Mouse (Mus musculus): ENCODE data around the gene Mrps31.

Gene Mrps31

DNA sequence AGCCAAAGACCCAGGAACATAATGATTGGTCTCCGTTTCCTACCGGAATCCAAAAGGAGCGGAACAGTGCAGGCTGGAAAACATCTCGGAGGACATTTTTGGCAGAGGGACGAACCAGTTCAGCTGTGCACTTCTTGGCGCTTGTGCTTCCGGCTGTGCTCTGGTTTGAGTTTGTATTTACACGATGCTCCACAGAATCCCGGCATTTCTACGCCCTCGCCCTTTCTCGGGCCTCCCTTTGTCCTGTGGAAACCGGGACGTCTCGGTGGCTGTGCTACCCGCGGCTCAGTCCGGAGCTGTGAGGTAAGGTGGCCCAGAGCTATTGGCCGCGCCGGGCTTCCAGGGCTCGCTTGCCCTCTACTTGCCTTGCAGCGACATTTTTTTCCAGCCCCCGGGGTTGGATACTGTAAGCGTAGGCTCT, at the start of gene Mrps31:
Mrps31 (plus strand) TSS at position 80 of the 421 bp plus-strand sequence.
- peak; percentile 80 for DNase-seq (ENCODE audit: low read depth, low spot score)

DNA sequence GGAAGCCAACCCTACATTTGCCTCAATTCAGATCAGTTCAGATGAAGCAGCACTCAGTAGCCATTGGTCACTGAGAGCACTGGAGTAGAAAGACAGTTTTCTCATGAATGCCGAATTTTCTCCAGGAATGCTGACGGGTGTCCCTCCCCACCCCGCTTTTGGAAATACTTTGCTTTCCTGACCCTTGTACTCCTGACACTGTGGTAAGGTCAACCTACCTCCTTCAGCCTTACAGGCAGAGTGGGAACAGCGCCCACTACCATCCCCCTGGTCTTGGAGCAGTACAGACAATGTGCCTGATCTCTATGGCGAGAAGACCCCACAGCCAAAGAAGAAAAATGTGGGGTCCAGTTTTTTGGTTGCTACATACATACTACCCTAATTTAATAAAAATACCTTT, 34.9 kb upstream of the Mrps31 start:
- no peak for DNase-seq (ENCODE audit: low read depth, low spot score)

DNA sequence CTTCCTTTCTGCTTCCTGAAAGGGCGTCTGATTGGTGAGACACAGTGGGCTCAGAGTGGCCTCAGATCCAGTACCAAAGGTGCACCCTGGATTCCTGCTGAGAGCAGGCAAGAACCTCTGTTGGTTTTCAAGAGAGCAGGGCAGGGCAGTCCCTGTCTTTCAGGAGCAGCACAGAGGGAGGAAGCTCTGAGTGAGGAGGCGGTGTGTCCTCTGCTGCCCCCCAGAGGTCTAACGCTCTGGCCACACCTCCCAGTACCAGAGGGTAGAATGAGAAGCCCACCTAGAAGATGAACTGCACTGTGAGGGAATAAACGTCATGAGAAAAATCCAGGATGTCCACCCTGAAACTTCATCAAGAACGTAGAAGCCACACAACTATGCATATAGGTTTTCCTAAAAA, 34.3 kb upstream of the Mrps31 start:
- DNase-seq (ENCODE audit: low read depth, low spot score), result peak; percentile 29

DNA sequence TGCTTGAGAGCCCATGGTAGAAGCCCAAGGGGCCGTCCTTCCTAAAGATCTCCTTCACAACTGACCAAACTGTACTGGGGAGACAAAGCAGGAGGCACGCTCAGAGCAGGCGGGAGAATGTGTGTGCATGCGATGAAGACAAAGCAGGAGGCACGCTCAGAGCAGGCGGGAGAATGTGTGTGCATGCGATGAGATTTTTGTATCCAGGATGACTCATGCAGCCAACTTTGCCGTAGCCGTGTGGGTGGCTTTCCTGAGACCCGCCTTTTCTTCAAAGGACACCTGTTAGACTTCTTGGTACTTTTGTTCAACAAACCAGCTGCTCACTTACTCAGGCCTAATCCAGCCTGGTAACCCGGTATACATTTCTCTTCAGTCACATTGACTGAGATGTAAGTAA, 30.2 kb upstream of the Mrps31 start:
- no peak for DNase-seq (ENCODE audit: low read depth, low spot score)

DNA sequence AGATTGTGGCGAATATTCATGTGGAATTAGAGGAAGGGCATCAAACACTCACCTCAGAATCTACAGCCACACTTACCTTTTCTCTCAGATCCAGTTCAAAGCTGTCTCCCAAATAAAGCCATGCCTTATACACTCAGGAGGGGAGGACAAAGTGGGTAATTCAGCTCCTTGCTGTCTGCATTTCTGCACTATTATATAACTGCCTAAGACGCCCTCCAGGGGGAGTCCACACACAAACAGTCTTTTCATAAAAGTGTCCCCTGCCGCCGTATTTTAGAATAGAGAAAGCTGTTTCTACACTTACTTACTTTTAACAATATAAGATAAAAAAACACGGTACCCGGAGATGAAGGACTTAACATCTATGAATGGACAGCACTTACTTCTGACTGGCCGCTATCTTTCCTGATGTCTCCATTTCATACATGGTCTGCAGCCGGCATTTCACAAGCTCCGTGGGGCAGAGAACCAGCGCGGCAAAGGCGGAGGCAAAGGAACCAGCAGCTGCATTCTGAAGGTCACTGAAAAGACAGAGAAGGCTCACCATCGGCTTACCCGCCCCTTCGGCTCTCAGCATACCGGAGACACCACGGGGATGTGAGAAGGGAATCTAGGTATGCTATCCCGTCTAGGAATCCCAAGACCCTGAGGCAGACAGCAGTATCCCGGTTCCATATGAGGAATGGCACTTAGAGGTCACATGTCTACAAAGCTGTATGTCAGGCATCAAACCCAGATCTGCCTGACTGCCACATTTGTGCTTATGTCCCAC, 28.2 kb upstream of the Mrps31 start:
- DNase-seq (ENCODE audit: low read depth, low spot score), result no peak

DNA sequence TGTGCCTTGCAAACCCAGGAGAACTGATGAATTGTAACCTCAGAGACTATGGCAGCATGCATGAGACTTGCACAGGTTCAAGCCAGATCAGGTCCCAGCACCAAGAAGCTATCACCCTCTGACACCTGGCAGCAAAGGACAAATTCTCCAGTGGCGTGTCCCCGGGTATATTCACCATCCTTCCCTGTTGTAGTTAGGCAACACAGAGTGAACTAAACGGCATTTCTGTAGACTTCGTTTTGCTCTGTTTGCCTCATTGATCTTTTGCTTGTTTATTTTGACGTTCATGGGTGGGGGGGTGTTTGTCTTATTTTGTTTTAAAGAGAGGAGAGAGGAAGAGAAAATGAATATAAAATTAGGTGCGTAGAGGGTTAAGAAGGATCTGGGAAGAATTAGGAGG, 26.0 kb upstream of the Mrps31 start:
- no peak for DNase-seq (ENCODE audit: low read depth, low spot score)

DNA sequence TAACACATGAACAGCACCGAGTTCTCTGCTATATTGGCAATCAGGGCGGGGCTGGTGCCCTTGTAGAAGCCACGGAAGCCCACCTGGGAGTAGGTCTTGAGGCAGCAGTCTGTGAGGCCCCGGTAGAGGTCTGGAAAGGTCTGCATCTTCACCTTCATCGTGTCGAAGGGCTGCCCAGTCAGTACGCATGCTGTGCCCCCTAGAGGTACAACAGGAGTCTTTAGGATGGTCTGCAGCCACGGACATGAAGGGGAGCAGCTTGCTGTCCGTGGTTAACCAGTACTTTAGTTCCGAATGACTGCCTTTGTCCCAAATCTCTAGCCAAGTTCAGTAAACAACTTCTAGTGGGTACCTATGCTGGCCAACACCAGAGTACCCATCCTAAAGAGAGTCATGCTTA, 21.3 kb upstream of the Mrps31 start:
- no peak for DNase-seq (ENCODE audit: low read depth, low spot score)

DNA sequence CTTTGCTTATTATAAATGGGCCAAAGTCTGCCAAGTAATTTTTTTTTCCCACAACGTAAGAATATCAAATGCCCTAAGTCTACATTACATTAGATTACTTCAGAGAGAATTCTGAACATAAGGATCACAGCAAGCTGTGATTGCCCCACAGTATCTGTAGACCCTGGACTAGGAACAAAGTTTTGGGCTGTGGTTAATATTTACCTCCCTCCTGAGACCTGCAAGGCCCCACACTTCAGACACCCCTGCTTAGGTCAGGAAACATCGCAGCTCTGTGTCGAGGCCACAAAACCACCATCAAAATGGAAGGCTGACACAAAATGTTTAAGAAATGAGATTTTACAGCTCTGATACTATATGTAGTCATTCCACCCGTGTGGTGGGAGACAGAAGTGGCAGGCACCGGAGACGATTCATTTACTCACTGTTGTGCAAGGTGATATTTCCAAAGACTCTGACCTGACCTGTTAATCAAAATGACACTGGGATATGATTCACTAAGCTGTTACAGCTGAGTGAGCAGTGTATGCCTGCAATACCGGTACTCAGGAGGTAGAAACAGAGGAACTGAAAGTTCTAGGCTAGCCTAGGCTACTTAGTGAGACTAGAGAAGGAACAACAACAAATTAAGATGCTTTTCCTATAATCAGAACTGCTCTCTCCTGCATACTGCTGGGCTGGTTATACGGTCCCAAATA, 20.2 kb upstream of the Mrps31 start:
- no peak for DNase-seq (ENCODE audit: low read depth, low spot score)

DNA sequence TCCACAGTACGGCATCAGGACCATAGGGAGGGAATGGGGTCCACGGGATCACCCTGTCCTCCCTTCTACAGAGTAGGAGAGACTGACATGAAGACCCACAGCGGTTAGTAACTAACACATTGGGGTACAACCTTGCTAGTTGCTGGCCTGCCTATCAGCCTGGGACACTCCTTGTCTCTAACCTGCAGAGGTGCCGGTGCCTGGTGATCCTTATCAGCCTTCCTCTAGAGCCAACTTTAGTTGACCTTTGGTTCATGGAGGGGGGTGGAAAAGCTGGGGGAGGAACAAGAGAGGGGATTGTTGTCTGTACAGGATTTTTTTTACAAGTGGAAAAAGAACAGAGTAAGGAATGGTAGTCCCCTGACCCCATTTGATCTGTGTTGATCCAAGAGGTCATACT, 16.7 kb upstream of the Mrps31 start:
- no peak for DNase-seq (ENCODE audit: low read depth, low spot score)

DNA sequence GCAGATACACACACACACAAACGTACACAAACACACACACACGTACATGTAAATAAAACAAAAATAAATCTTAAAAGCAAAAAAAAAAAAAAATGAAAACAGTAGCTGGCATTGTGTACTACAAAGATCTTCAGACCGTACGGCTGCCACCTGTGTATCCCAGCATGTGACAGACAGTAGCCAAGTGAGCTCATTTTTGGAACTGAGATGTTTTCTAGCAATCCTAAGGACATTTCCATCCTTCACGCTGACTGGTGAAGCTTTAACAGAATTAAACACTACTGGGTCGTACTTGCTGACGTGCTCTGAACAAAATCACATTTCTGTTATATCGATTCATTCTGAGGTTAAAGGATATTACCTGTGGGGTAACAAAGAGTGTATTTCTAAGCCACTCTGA, 15.9 kb upstream of the Mrps31 start:
- no peak for DNase-seq (ENCODE audit: low read depth, low spot score)

DNA sequence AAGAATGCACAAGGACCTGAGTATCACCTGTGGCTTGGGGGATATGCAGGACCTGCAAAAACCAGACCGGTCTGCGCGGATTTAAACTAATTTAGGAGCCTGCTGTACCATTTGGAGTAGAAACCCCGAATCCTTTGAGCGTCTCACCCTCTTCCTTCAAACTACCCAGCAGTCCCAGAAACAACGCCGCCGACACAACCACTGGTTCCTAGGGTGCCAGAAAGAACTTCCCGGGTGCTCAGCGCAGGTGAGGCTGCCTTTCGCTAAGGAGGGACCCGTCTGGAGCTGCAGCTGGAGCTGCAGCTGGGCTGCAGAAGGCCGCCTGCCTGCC, 13.4 kb upstream of the Mrps31 start:
- no peak for DNase-seq (ENCODE audit: low read depth, low spot score)

DNA sequence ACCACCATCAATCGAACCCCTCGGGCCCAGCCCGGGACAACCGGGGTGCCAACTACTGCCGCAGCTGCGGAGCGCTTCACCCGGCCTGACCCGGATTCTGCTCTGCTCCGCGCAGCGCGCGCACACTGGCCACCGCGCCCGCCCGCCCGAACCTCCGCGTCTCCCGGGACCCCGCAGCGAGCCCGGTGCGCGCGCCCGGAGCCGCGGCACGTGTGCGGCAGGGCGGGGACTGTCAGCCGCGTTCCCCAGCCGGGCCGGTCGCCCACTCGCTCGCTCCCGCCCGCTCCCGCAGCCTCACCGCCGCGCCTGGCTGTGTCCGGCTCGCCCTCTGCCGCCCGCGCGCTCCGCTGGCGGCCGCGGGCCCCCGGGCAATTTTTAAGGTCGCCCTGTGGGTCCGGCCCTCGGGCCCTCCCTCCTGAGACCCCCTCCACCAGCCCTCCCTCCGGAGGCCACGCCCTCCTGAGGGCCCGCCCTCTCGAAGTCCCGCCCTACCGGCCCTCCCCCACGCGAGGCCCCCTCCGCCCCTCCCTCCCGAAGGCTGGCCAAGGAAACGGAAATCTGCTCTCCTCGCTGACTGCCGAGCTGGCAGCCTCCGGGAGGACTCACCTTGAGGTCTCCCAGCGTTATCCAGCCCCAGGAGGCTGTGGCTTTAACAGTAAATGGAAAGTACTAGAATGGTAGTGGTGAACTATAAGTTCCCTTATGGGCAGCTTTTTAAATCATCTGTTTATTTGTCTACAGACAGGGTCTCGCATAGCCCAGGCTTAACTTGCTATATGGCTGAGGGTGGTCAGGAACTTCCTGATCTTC, 12.8 kb upstream of the Mrps31 start, which contains the start of gene Slc25a15:
Slc25a15 (minus strand) TSS at position 456 of the 810 bp plus-strand sequence.
- peak; percentile 84 for DNase-seq (ENCODE audit: low read depth, low spot score)

DNA sequence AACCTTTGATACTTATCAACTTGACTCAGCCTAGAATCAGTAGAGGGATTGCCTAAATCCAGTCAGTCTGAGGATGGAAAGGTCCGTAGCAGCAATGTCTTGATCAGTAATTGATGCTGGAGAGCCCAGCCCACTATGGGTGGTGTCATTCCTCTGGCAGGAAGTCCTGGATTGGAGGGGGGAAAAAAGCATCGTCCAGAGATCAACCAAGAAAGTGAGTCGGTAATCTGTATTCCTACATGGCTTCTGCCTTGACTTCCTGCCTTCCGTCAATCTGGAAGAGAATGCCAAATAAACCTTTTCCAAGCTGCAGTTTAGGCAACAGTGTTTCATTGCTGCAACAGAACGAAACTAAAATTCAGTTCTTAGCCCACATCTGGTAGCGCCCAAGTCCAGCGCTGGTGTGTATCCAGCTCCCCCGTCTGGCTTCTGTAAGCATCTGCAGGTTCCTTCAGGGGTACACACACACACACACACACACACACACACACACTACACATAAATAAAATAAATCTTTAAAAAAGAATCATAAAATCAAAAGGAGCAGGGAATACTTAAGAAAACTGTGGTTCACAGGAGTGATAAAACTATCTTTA, 11.8 kb upstream of the Mrps31 start:
- no peak for DNase-seq (ENCODE audit: low read depth, low spot score)

DNA sequence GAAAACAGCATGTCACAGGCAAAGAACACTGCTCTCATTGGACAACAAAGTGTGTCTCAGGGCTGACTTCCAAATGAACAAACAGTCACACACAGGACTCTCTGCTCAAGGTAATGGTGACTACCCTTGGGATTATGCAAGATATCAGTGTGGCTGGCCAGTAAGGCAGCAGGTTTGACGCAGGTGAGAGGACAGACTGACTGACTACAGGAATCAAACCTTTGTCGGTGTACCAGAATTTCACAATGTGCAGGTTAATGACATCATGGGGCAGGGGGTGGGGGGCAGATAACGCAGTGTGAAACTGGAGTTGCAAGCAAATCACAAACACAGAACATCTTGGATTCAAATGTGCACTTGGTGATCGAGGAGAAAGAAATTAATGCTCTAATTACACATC, 10.6 kb upstream of the Mrps31 start:
- DNase-seq (ENCODE audit: low read depth, low spot score), result no peak

DNA sequence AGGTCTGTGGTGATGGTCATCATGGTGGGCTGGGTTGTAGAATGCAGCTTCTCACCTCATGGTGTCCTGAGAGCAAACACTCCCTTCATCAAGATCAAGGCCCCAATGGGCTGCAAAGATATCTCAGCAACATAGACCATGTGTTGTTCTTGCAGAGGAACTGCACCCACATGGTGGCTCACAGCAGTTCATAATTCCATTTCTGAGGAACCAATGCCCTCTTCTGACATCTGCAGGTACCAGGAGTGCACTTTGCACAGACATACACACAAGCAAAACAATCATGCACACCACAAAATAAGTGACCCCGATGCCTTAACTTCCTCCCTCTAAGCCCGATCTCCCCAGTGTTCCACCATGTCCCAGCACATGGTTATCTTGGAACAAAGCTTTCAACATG, 7.9 kb upstream of the Mrps31 start:
- DNase-seq (ENCODE audit: low read depth, low spot score), result no peak

DNA sequence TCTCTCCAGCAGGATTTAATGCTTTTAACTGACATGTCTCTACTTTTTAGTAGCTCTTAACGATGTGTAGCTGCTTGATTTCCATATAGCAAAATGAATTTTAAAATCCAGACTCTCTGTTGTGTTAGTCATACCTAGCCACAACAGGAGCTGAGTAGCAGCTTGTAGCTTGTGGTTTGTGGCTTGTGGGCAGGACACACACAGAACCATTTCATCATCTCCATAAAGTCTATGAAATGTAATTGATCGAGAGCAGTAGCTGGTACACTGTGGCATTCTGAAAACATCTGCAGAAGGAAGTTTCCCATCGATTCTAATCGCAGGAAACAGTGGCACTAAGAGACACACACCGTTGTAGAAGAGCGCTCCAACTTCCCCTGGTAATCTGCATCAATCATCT, 5.4 kb upstream of the Mrps31 start:
- no peak for DNase-seq (ENCODE audit: low read depth, low spot score)

DNA sequence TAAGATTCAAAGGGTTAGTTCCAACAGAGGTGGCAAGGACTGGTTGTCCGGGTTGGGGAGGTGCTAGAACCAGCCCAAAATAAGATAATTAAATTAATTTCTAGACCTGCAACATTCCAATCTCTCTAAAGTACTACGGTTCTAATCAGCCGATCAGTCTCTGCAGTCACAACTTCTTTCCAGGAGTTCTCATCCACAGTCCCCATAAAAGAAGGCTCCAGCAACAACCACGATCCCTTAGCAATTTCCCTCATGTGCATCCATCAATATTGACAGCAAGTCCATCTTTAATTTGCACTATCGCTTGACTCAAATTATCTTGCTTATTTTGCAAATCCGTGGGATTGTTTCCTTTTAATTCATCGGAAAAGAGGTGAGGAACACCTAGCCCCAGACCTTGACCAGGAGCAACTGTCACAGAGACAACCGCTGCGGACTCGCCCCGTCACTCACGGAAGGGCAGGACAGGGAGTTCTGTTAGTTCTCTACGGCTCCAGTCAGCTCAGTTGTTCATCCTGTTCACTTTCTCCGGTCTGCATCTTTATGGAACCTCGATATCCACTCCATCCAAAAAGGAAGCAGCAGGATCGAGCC, 376 bp upstream of the Mrps31 start:
- DNase-seq (ENCODE audit: low read depth, low spot score), result no peak

DNA sequence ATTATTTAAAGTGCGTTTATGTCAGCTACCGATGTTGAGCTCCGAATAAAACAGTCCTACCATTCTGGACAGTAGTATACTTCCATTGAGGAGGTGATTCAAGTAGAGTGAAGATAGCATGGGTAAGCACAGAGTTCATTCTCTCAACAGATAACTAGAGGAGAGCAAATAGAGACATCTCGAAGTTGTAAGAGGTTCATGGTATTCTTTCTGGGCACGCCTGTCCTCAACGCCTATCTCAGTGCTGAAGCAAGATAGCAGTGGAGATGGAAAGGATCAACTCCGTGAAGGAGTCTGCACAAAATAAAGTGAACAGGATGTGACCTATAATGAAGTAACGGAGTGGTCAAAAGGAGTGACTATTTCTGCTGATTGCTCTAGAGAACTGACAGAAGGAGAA, 810 bp downstream of the Mrps31 start:
- DNase-seq (ENCODE audit: low read depth, low spot score), result no peak

All from embryo, embryonic 11.5 days (tissue).